Mouse (Mus musculus) Muller cell, postnatal 12 days (primary cell): ENCODE data around the gene Gm7257.

Source experiments
- DNase-seq: peaks from one replicate; pipeline ENCODE4 v3.0.0-alpha.2; 2015; ENCODE audit errors: inconsistent ontology term

Gene Gm7257

DNA sequence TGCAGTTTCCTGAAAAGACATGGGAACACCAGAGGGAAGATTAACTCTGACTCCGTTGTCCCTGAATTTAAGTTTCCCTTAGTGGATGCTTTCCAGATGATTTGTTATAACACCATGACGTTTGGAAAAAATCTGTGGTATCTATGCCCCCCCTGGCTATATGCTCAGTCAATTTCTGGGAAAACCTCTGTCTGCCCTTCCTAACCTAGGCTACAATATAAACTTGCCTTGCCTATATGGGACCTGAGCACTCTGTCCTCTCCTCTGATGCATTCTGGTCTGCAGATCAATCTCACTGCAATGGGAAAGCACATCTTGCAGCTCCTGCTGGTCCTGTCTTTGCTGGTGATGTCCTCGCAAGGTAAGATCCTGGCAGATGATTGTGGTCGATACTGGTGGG, at the start of gene Gm7257:
Gene Gm7257, plus strand, starts transcription at position 301 of the 400 bp plus-strand sequence.
- no peak for DNase-seq

- DNase-seq: peak; percentile 67
Observed at GRCm38 (mm10) chr9:36402991-36403390, 28.7 kb upstream of the Gm7257 start.

GRCm38 (mm10) chr9:36435051-36435764, 3.5 kb downstream of the Gm7257 start:
- DNase-seq: peak; percentile 20

DNA sequence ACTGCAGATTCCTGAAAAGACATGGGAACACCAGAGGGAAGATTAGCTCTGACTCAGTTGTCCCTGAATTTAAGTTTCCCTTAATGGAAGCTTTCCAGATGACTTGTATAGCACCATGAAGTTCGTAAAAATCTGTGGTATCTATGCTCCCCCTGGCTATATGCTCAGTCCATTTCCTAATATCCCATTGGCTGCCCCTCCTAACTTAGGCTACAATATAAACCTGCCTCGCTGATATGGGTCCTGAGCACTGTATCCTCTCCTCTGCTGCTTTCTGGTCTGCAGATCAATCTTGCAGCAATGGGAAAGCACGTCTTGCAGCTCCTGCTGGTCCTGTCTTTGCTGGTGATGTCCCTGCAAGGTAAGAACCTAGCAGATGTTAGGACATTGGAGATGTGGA, 43.7 kb downstream of the Gm7257 start, which contains the start of gene Gm9513:
Gene Gm9513, plus strand, starts transcription at position 301 of the 400 bp plus-strand sequence.
- DNase-seq: no peak
